9 mouse cellular contexts compared by ENCODE assay signal in genomic region chr1:119053872-119054354, GRCm38 (mm10). TPM values are rescaled to one million over a fixed set of nuclear protein-coding genes. Genes with fewer than 3 reads are reported as not detected.
DNase-seq lines count a peak whose midpoint lies in the region; ATAC-seq and TF ChIP-seq lines count a peak whose summit lies in the region.
"Had no signal": no experiment of that assay in that cellular context is flagged by ENCODE, and none has a peak within 500 bp of the region (broad histone marks: within the 10 kb centered on the region; RNA-seq: fewer than 3 reads in every experiment).

No protein-coding gene starts in this region.

- TF ChIP-seq CTCF in heart, postnatal 0 days (IDR thresholded peaks at IDR 0.05; ENCODE audit: low read depth), result no peak

- peak overlapping the region; percentile 31 for H3K9ac ChIP-seq in heart, postnatal 0 days (replicated peaks; ENCODE audit: low read depth, low read length)
- peak overlapping the region; percentile 51 for H3K9ac ChIP-seq in liver, embryonic 11.5 days (ENCODE audit: low read depth, low read length)

- peak overlapping the region; percentile 84 for H3K4me2 ChIP-seq in heart, postnatal 0 days (ENCODE audit: low read depth, low read length)
- peak overlapping the region; percentile 86 for H3K4me2 ChIP-seq in liver, embryonic 11.5 days

- WGBS in heart, postnatal 0 days, result under 1% methylated on average over 25 of the region's 25 CpGs
- 1% methylated on average over 25 of the region's 25 CpGs for WGBS in liver, embryonic 11.5 days

- H3K4me1 ChIP-seq in heart, postnatal 0 days (ENCODE audit: control insufficient read depth, insufficient read depth), result peaks cover 8% of the 10 kb centered on the region; the same call in 1 of the 2 replicates
- peaks cover 3% of the 10 kb centered on the region; the same call in 1 of the 2 replicates for H3K4me1 ChIP-seq in liver, embryonic 11.5 days (replicated peaks; ENCODE audit: control insufficient read depth, insufficient read depth, low read length)

- no peaks in the 10 kb centered on the region for H3K9me3 ChIP-seq in heart, postnatal 0 days (replicated peaks; ENCODE audit: control insufficient read depth, low read length)
- H3K9me3 ChIP-seq in liver, embryonic 11.5 days (ENCODE audit: control insufficient read depth, low read length), result peaks cover 2% of the 10 kb centered on the region; the same call in 1 of the 2 replicates

- DNase-seq in frontal cortex, postnatal 14 days (ENCODE audit: low spot score in 2 of 2), result no peak
- peak; percentile 10 to 15 for DNase-seq in urinary bladder, adult 18-20 months (ENCODE audit: low spot score in 2 of 2)
- DNase-seq in urinary bladder, adult 2 months (ENCODE audit: low spot score), result no peak
- peak; percentile 24 for DNase-seq in heart, postnatal 0 days (ENCODE audit: low spot score)
- no peak for DNase-seq in liver, embryonic 11.5 days (ENCODE audit: low spot score)
- peak; percentile 75 for DNase-seq in retina, postnatal 1 day

- peaks cover 54% of the 10 kb centered on the region for H3K27me3 ChIP-seq in heart, postnatal 0 days (ENCODE audit: control insufficient read depth, insufficient read depth, low read length)
- H3K27me3 ChIP-seq in liver, embryonic 11.5 days (replicated peaks; ENCODE audit: control insufficient read depth, insufficient read depth, low read length), result peaks cover 61% of the 10 kb centered on the region

- no peaks in the 10 kb centered on the region for H3K36me3 ChIP-seq in heart, postnatal 0 days (replicated peaks; ENCODE audit: control insufficient read depth, insufficient read depth, low read length)
- H3K36me3 ChIP-seq in liver, embryonic 11.5 days (ENCODE audit: control insufficient read depth, insufficient read depth, low read length), result no peaks in the 10 kb centered on the region

- peak overlapping the region; percentile 53 for H3K4me3 ChIP-seq in heart, postnatal 0 days (ENCODE audit: low read depth, low read length)
- H3K4me3 ChIP-seq in liver, embryonic 11.5 days (ENCODE audit: low read depth, low read length), result peak overlapping the region; percentile 53

- no peak overlapping the region for H3K27ac ChIP-seq in heart, postnatal 0 days (ENCODE audit: low read depth)
- H3K27ac ChIP-seq in liver, embryonic 11.5 days (ENCODE audit: low read depth, low read length), result no peak overlapping the region

- no peak for TF ChIP-seq EP300 in heart, postnatal 0 days (IDR thresholded peaks at IDR 0.05; ENCODE audit: low read depth)

- ATAC-seq in frontal cortex, adult (ENCODE audit: low TSS enrichment), result peak; percentile 3; the same call in 1 of the 2 replicates
- ATAC-seq in heart, postnatal 0 days (ENCODE audit: insufficient read depth, low read depth), result no peak; the same call in 1 of the 2 replicates
- ATAC-seq in liver, embryonic 11.5 days (replicated peaks; ENCODE audit: low FRiP score), result no peak
- no peak for ATAC-seq in monocyte, adult 5-6 weeks (replicated peaks; ENCODE audit: insufficient number of reproducible peaks, low FRiP score, low TSS enrichment, poor library complexity, severe bottlenecking)

RNA-seq across cellular contexts. Expression of gene Gli2, which starts 0.5 kb away (rescaled TPM):
- 4.6 and 10.9 TPM in 2 replicates for polyA plus RNA-seq in urinary bladder, adult 2 months (2012; rRNA removed)
- total RNA-seq in heart, postnatal 0 days (2014; rRNA removed; ENCODE audit: low replicate concordance), result 5.2 and 14.7 TPM in 2 replicates
- 0.60 and 0.93 TPM in 2 replicates for polyA plus RNA-seq in heart, postnatal 0 days (2015; fragmentation: Nextera tagmentation; extraction: Ambion mirVana)
- 3.4 and 3.6 TPM in 2 replicates for polyA plus RNA-seq in liver, embryonic 11.5 days (2014; fragmentation: Nextera tagmentation; extraction: Ambion mirVana)
- total RNA-seq in monocyte, adult 5-6 weeks (2017), result 0.29 TPM in 1 of 3 replicates, not detected in the others
- total RNA-seq: hematopoietic stem cell, adult 5-6 weeks had no signal

Comparison
In these comparisons a context has a peak if more than half of its experiments do, and no peak if none do; other contexts are left out.
1. DNase-seq: peak in urinary bladder, adult 18-20 months (2 of 2), heart, postnatal 0 days (single experiment) and retina, postnatal 1 day (single experiment); none in frontal cortex, postnatal 14 days (0 of 2), urinary bladder, adult 2 months (single experiment) and liver, embryonic 11.5 days (single experiment).